Mouse (Mus musculus): ENCODE measurements around the gene Pheta2.

GRCm38 (mm10) chr15:82325382-82325781 is 13.4 kb upstream of the Pheta2 start:
- TF ChIP-seq TAL1 (IDR thresholded peaks at IDR 0.05; ENCODE audit: low read length) (no peak), GATA1 (IDR thresholded peaks at IDR 0.05; ENCODE audit: low read length) (no peak)

Measured in erythroblast, embryonic 14.5 days (primary cell).